Mouse (Mus musculus) CH12.LX (cell line): ENCODE data around the gene Slc2a8. TPM values are rescaled to one million over a fixed set of nuclear protein-coding genes. Genes with fewer than 3 reads are reported as not detected.

Experiments
- DNase-seq: peaks from one replicate; pipeline ENCODE4 v3.0.0-alpha.2; 2013; ENCODE audit errors: extremely low read depth
- H3K27ac ChIP-seq: 2 replicates; pipeline ENCODE4 v1.5.1; 2012; ENCODE audit warnings: low read depth, mild to moderate bottlenecking, control low read depth, moderate library complexity; ENCODE audit not compliant: insufficient read depth
- H3K27me3 ChIP-seq: replicated peaks from 2 replicates; pipeline ENCODE3; 2012; ENCODE audit warnings: inconsistent platforms
- H3K36me3 ChIP-seq, 2 experiments: replicated peaks in 1 of 2; 2 replicates each; pipeline versions ENCODE3 to v1.6.1; 2012; ENCODE audit warnings: inconsistent platforms in 1 of 2, low read length in 1 of 2, mild to moderate bottlenecking in 1 of 2, mixed read lengths in 1 of 2, moderate library complexity in 1 of 2; ENCODE audit not compliant: control insufficient read depth in 1 of 2, insufficient read depth in 1 of 2
- H3K4me1 ChIP-seq, 2 experiments: 2 replicates each; pipeline ENCODE4 v1.6.1; 2012; ENCODE audit warnings: inconsistent platforms in 1 of 2, moderate library complexity in 1 of 2; ENCODE audit not compliant: insufficient read depth in 2 of 2, control insufficient read depth in 1 of 2
- H3K4me2 ChIP-seq: 2 replicates; pipeline ENCODE4 v1.6.1; 2012; ENCODE audit warnings: low read depth, mild to moderate bottlenecking, control low read depth; ENCODE audit not compliant: poor library complexity, insufficient read depth, severe bottlenecking
- H3K4me3 ChIP-seq, 3 experiments: fragments of 150-350 bp in 1 of 3; sonication (generic) in 1 of 3; replicated peaks in 1 of 3; 2 replicates each; pipeline versions ENCODE3 to v1.5.1; 2011 to 2012; ENCODE audit warnings: low read depth in 2 of 3, low read length in 2 of 3, mild to moderate bottlenecking in 2 of 3, moderate library complexity in 2 of 3, control low read depth in 1 of 3, improper control_type of control experiment in 1 of 3, inconsistent platforms in 1 of 3, mixed read lengths in 1 of 3; ENCODE audit not compliant: poor library complexity in 1 of 3
- H3K79me2 ChIP-seq: replicated peaks from 2 replicates; pipeline ENCODE4 v1.6.1; 2012; ENCODE audit warnings: mild to moderate bottlenecking, moderate library complexity; ENCODE audit not compliant: control insufficient read depth, poor library complexity, insufficient read depth, severe bottlenecking; ENCODE audit errors: extremely low read depth
- H3K9ac ChIP-seq: 2 replicates; pipeline ENCODE4 v1.6.1; 2012; ENCODE audit warnings: low read depth, mild to moderate bottlenecking, control low read depth, moderate library complexity; ENCODE audit not compliant: insufficient read depth
- H3K9me3 ChIP-seq: replicated peaks from 2 replicates; pipeline ENCODE3; 2012; ENCODE audit warnings: low read length, inconsistent platforms, mixed read lengths
- BHLHE40 ChIP-seq: IDR thresholded peaks from 2 replicates; pipeline ENCODE4 v1.6.1; 2011; ENCODE audit warnings: mild to moderate bottlenecking, low read depth, low read length, improper control_type of control experiment
- CHD1 ChIP-seq: IDR thresholded peaks from 2 replicates; pipeline ENCODE4 v1.6.1; 2012; ENCODE audit warnings: low read depth, low read length, improper control_type of control experiment, inconsistent platforms
- CHD2 ChIP-seq: IDR thresholded peaks from 2 replicates; pipeline ENCODE4 v1.6.1; 2011; ENCODE audit warnings: low read length, improper control_type of control experiment
- EP300 ChIP-seq: IDR thresholded peaks from 2 replicates; pipeline ENCODE4 v1.6.1; 2011; ENCODE audit warnings: low read length, improper control_type of control experiment
- GABPA ChIP-seq: IDR thresholded peaks from 2 replicates; pipeline ENCODE4 v1.6.1; 2012; ENCODE audit warnings: low read depth, low read length, improper control_type of control experiment, inconsistent platforms; ENCODE audit not compliant: insufficient replicate concordance
- HCFC1 ChIP-seq: IDR thresholded peaks from 2 replicates; pipeline ENCODE4 v1.6.1; 2012; ENCODE audit warnings: low read depth, mild to moderate bottlenecking, inconsistent platforms, low read length, improper control_type of control experiment
- IRF4 ChIP-seq: IDR thresholded peaks from 2 replicates; pipeline ENCODE4 v1.6.1; 2014; ENCODE audit warnings: low read depth, mild to moderate bottlenecking, inconsistent platforms, low read length, improper control_type of control experiment
- JUN ChIP-seq: IDR thresholded peaks from 2 replicates; pipeline ENCODE4 v1.6.1; 2011; ENCODE audit warnings: low read depth, mild to moderate bottlenecking, low read length, improper control_type of control experiment, moderate library complexity; ENCODE audit not compliant: insufficient read depth
- JUND ChIP-seq: conservative IDR thresholded peaks from 2 replicates; pipeline ENCODE4 v1.6.1; 2011; ENCODE audit warnings: low read depth, low read length, improper control_type of control experiment
- MAFK ChIP-seq: IDR thresholded peaks from 2 replicates; pipeline ENCODE4 v1.6.1; 2011; ENCODE audit warnings: low read length, improper control_type of control experiment; ENCODE audit not compliant: insufficient replicate concordance
- MAX ChIP-seq: IDR thresholded peaks from 2 replicates; pipeline ENCODE4 v1.6.1; 2011; ENCODE audit warnings: low read length, improper control_type of control experiment
- MXI1 ChIP-seq: IDR thresholded peaks from 2 replicates; pipeline ENCODE4 v1.6.1; 2011; ENCODE audit warnings: mild to moderate bottlenecking, low read depth, low read length, improper control_type of control experiment
- MYC ChIP-seq: IDR thresholded peaks from 2 replicates; pipeline ENCODE4 v1.6.1; 2011; ENCODE audit warnings: low read depth, mild to moderate bottlenecking, improper control_type of control experiment, low read length
- NELFE ChIP-seq: IDR thresholded peaks from 2 replicates; pipeline ENCODE4 v1.6.1; 2011; ENCODE audit warnings: low read depth, low read length, improper control_type of control experiment
- NRF1 ChIP-seq: IDR thresholded peaks from 2 replicates; pipeline ENCODE4 v1.6.1; 2014; ENCODE audit warnings: low read depth, mild to moderate bottlenecking, inconsistent platforms, low read length, improper control_type of control experiment, moderate library complexity
- PAX5 ChIP-seq: IDR thresholded peaks from 2 replicates; pipeline ENCODE4 v1.6.1; 2012; ENCODE audit warnings: low read length, inconsistent platforms, mixed read lengths
- RCOR1 ChIP-seq: conservative IDR thresholded peaks from 2 replicates; pipeline ENCODE4 v1.6.1; 2012; ENCODE audit warnings: low read depth, mild to moderate bottlenecking, inconsistent platforms, low read length, improper control_type of control experiment
- SMC3 ChIP-seq: IDR thresholded peaks from 2 replicates; pipeline ENCODE4 v1.6.1; 2011; ENCODE audit warnings: low read depth, low read length, improper control_type of control experiment
- TBP ChIP-seq: conservative IDR thresholded peaks from 2 replicates; pipeline ENCODE4 v1.6.1; 2011; ENCODE audit warnings: low read depth, low read length, improper control_type of control experiment
- USF1 ChIP-seq: IDR thresholded peaks from 2 replicates; pipeline ENCODE4 v1.6.1; 2014; ENCODE audit warnings: low read depth, mild to moderate bottlenecking, inconsistent platforms, low read length, improper control_type of control experiment
- USF2 ChIP-seq: conservative IDR thresholded peaks from 2 replicates; pipeline ENCODE4 v1.6.1; 2011; ENCODE audit warnings: low read depth, low read length, improper control_type of control experiment
- ZC3H11A ChIP-seq: IDR thresholded peaks from 2 replicates; pipeline ENCODE4 v1.6.1; 2012; ENCODE audit warnings: low read depth, mild to moderate bottlenecking, inconsistent platforms, low read length, improper control_type of control experiment
- ZNF384 ChIP-seq: IDR thresholded peaks from 2 replicates; pipeline ENCODE4 v1.6.1; 2012; ENCODE audit warnings: low read depth, low read length, improper control_type of control experiment, inconsistent platforms
- dilution Hi-C: fragments of 300-500 bp; cut with MboI; formaldehyde crosslinking; loops from 2 replicates; pipeline ENCODE4 v1.14.3; 2020; ENCODE audit warnings: low sequenced_read_pairs; ENCODE audit not compliant: extremely low pct_unique_long_range_greater_than_20kb, extremely low pct_ligation_motif_present
- in situ Hi-C: fragments of 300-500 bp; cut with MboI; formaldehyde crosslinking; loops from 3 replicates; pipeline ENCODE4 v1.14.3; 2019; ENCODE audit warnings: low sequenced_read_pairs, low pct_ligation_motif_present, low pct_unique_long_range_greater_than_20kb, mixed read lengths
- polyA plus RNA-seq: library from polyadenylated mRNA; unstranded; fragments of >175 nt; gene quantifications from 2 replicates; pipeline ENCODE4 v1.2.1, GENCODE M21; 2012; ENCODE audit warnings: low read depth; ENCODE audit not compliant: insufficient read length
- total RNA-seq, 2 experiments: library from RNA; depleted of rRNA; stranded (reverse); fragments of 300-350 nt in 1 of 2; fragments of >200 nt in 1 of 2; gene quantifications; 2 replicates each; pipeline ENCODE4 v1.2.3; 2012 to 2014

Slc2a8 gene
- total and polyA plus RNA-seq, 3 experiments = 1.1 to 5.6 (median 1.3) TPM

GRCm38 (mm10) chr2:32983617-32984016 lies 1.7 kb upstream of the Slc2a8 start:
- Histone ChIP-seq H3K36me3 (no peaks in the 10 kb centered on the region), H3K4me2 (no peak overlapping the region), H3K27ac (no peak overlapping the region), H3K9me3 (no peaks in the 10 kb centered on the region), H3K9ac (no peak overlapping the region), H3K4me3 (no peak overlapping the region), H3K4me1 (peaks cover 11 to 13% of the 10 kb centered on the region in 2 experiments), H3K79me2 (no peaks in the 10 kb centered on the region), H3K27me3 (peaks cover 79% of the 10 kb centered on the region)
- TF ChIP-seq JUND (no peak), NELFE (no peak), ZNF384 (no peak), GABPA (no peak)
- in situ Hi-C loops = loop anchor here (25.0 kb wide), 1 partner anchor 379 kb away; the partner anchor contains the start of gene Ralgps1
- DNase-seq = no peak
- dilution Hi-C loops = no loop called here

- Histone ChIP-seq H3K36me3 (no peaks in the 10 kb centered on the region), H3K27ac (no peak overlapping the region), H3K4me3 (peak overlapping the region in 1 of 3 experiments; percentile 36), H3K4me2 (peak overlapping the region; percentile 90), H3K27me3 (peaks cover 80% of the 10 kb centered on the region), H3K4me1 (peaks cover 11 to 13% of the 10 kb centered on the region in 2 experiments), H3K79me2 (no peaks in the 10 kb centered on the region), H3K9ac (peak overlapping the region; percentile 20; the same call in 1 of the 2 replicates), H3K9me3 (no peaks in the 10 kb centered on the region)
- dilution Hi-C loops = no loop called here
- TF ChIP-seq MAX (no peak), MXI1 (0 out of 2 replicates have a peak, but pooled peaks have one; percentile 21), JUND (no peak)
- no peak for DNase-seq
- in situ Hi-C loops = loop anchor here (25.0 kb wide), 1 partner anchor 380 kb away; the partner anchor contains the start of gene Ralgps1
These were observed 817 bp upstream of the Slc2a8 start for GRCm38 (mm10) chr2:32982700-32983099.

GRCm38 (mm10) chr2:32981281-32981680 lies 602 bp downstream of the Slc2a8 start:
- Histone ChIP-seq H3K79me2 (no peaks in the 10 kb centered on the region), H3K4me3 (peak overlapping the region; percentile 40 to 72 (median 53)), H3K27me3 (peaks cover 66% of the 10 kb centered on the region)
- in situ Hi-C loops = loop anchor here (25.0 kb wide), 1 partner anchor 381 kb away; the partner anchor contains the start of gene Ralgps1
- TF ChIP-seq CHD1 (no peak), HCFC1 (no peak), SMC3 (no peak), BHLHE40 (no peak), EP300 (no peak), NRF1 (no peak), USF2 (no peak), IRF4 (no peak), TBP (no peak), MYC (no peak), PAX5 (no peak), USF1 (no peak), CHD2 (no peak), MAFK (no peak), RCOR1 (no peak), ZC3H11A (no peak), JUN (no peak)
- TF ChIP-seq, all 38 proteins: peak for 0
- no peak for DNase-seq
- Histone ChIP-seq H3K9me3 (no peaks in the 10 kb centered on the region), H3K27ac (no peak overlapping the region), H3K36me3 (no peaks in the 10 kb centered on the region), H3K9ac (peak overlapping the region; percentile 51), H3K4me2 (peak overlapping the region; percentile 87), H3K4me1 (peaks cover 11 to 13% of the 10 kb centered on the region in 2 experiments)
- dilution Hi-C loops = no loop called here
